Mouse (Mus musculus) urinary bladder, adult 2 months (tissue): ENCODE data around the gene Drg1. TPM values are rescaled to one million over a fixed set of nuclear protein-coding genes. Genes with fewer than 3 reads are reported as not detected.
"Not testable (repeated sequence)": the region's sequence is repeated elsewhere in the genome, so short reads cannot be mapped to it uniquely, and the experiment has no call there.

ENCODE experiments used
- DNase-seq: peaks from one replicate; pipeline ENCODE4 v3.0.0; 2022; ENCODE audit warnings: low spot score
- polyA plus RNA-seq: library from polyadenylated mRNA; depleted of rRNA; stranded (reverse); fragments of >200 nt; gene quantifications from 2 replicates; pipeline ENCODE4 v1.2.3, GENCODE M21; 2012

Gene Drg1
- polyA plus RNA-seq, 1 experiment, result 61.2 TPM

- DNase-seq, result no peak
Observed at GRCm38 (mm10) chr11:3212526-3212925, 53.7 kb downstream of the Drg1 start.

- DNase-seq, result no peak
Observed at GRCm38 (mm10) chr11:3206783-3207182, 59.4 kb downstream of the Drg1 start.

- DNase-seq, result no peak
Observed at GRCm38 (mm10) chr11:3205207-3205606, 61.0 kb downstream of the Drg1 start.

- no peak for DNase-seq
Observed at GRCm38 (mm10) chr11:3203771-3204170, 62.4 kb downstream of the Drg1 start.

- peak; percentile 61 for DNase-seq
Observed at GRCm38 (mm10) chr11:3202781-3203441, 63.3 kb downstream of the Drg1 start.

- DNase-seq, result peak; percentile 95
Observed at GRCm38 (mm10) chr11:3202231-3202701, 63.9 kb downstream of the Drg1 start, which contains the start of gene Eif4enif1. Eif4enif1 (plus strand) TSS chr11:3202392.

- DNase-seq, result no peak
Observed at GRCm38 (mm10) chr11:3201326-3202230, 64.6 kb downstream of the Drg1 start.

GRCm38 (mm10) chr11:3200636-3201035 lies 65.6 kb downstream of the Drg1 start:
- not testable (repeated sequence) for DNase-seq

GRCm38 (mm10) chr11:3193363-3193762 lies 72.9 kb downstream of the Drg1 start, which contains the start of gene Sfi1:
Sfi1 (minus strand) TSS chr11:3193463.
- DNase-seq, result no peak

- not testable (repeated sequence) for DNase-seq
Observed at GRCm38 (mm10) chr11:3182707-3183106, 83.5 kb downstream of the Drg1 start.

- DNase-seq, result not testable (repeated sequence)
Observed at GRCm38 (mm10) chr11:3181971-3182370, 84.2 kb downstream of the Drg1 start.

GRCm38 (mm10) chr11:3181250-3181649 lies 85.0 kb downstream of the Drg1 start:
- peak; percentile 99 for DNase-seq

GRCm38 (mm10) chr11:3180510-3181160 lies 85.6 kb downstream of the Drg1 start:
- DNase-seq, result not testable (repeated sequence)

- peak; percentile 67 for DNase-seq
Observed at GRCm38 (mm10) chr11:3179726-3180092, 86.5 kb downstream of the Drg1 start.

- peak; percentile 65 for DNase-seq
Observed at GRCm38 (mm10) chr11:3178968-3179725, 87.1 kb downstream of the Drg1 start.

- DNase-seq, result peak; percentile 97
Observed at GRCm38 (mm10) chr11:3173425-3174318, 92.5 kb downstream of the Drg1 start.

GRCm38 (mm10) chr11:3172526-3172925 lies 93.7 kb downstream of the Drg1 start:
- not testable (repeated sequence) for DNase-seq

GRCm38 (mm10) chr11:3171931-3172330 lies 94.3 kb downstream of the Drg1 start:
- DNase-seq, result peak; percentile 76

- peak; percentile 68 for DNase-seq
Observed at GRCm38 (mm10) chr11:3169042-3169441, 97.2 kb downstream of the Drg1 start.

- DNase-seq, result peak; percentile 75
Observed at GRCm38 (mm10) chr11:3167571-3168001, 98.6 kb downstream of the Drg1 start.
